11 mouse cellular contexts compared by ENCODE assay signal in the genomic region with DNA sequence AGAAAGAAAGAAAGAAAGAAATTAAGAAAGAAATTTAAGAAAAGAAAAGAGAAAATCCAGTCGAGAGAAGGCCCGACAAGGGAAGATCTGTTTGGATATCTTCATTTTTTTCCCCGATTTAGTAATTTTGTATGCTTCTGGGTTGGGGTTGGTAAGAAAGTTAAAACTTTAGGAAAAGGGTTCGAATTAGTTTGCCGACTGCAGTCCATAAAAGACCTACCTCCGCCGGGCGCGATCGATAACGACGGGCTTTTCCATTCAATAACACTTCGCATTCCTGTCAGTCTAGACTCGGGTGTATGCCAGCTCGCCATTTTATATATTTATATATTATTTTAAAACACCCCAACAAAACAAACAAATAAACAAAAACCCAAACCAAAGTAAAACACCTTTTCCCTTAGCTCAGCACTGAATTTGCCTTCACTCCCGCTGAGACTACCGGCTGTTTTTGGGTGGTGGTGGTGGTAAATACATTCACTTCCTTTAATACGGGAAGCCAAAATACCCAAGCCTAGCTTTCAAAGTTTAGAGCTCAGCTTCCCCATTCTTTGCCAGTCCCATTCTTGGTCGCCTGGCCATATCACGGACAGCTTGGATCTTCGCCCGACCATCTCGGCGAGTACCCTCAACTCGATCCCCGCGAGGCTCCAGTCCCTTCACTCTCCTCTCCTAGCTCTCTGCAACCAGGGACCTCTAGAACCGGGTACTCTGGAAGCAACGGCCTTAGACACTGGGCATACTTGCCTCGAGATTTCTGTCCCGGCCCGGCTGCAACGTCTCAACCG. TPM values are rescaled to one million over a fixed set of nuclear protein-coding genes. Genes with fewer than 3 reads are reported as not detected.
A peak's percentile ranks its signal among the peaks of the same experiment; 100 is the strongest.
DNase-seq lines count a peak whose midpoint lies in the region; ATAC-seq and TF ChIP-seq lines count a peak whose summit lies in the region.
"Had no signal": no experiment of that assay in that cellular context is flagged by ENCODE, and none has a peak within 500 bp of the region (broad histone marks: within the 10 kb centered on the region; RNA-seq: fewer than 3 reads in every experiment).

No protein-coding gene starts in this region.

- DNase-seq in layer of hippocampus, adult 2 months (ENCODE audit: low spot score in 2 of 2), result no peak
- no peak for DNase-seq in layer of hippocampus, adult 11-12 months (ENCODE audit: low spot score)
- DNase-seq in embryo, embryonic 10 days (ENCODE audit: low spot score), result peak; percentile 32
- peak; percentile 53 for DNase-seq in hindbrain, embryonic 14.5 days (ENCODE audit: low spot score)
- DNase-seq in frontal cortex, postnatal 36 days (ENCODE audit: low spot score in 2 of 2), result no peak
- DNase-seq in left cerebral cortex, adult 18-20 months (ENCODE audit: low spot score in 2 of 2), result no peak
- DNase-seq in c-Kit-positive CD71-positive TER-119-positive erythroid progenitor cells, embryonic 14.5 days (ENCODE audit: low spot score), result no peak
- DNase-seq: cerebellum, adult 9-10 months; lung, adult 18-20 months had no signal

- peak overlapping the region; percentile 79 for H3K4me3 ChIP-seq in layer of hippocampus, adult 2 months
- H3K4me3 ChIP-seq in hindbrain, embryonic 14.5 days (replicated peaks; ENCODE audit: low read length), result peak overlapping the region; percentile 25; the same call in 1 of the 2 replicates
- H3K4me3 ChIP-seq in midbrain, embryonic 15.5 days, result peak overlapping the region; percentile 43

- H3K4me2 ChIP-seq in hindbrain, embryonic 14.5 days (replicated peaks), result 0 out of 2 replicates have a peak overlapping the region, but pooled peaks have one; percentile 35
- peak overlapping the region; percentile 48 for H3K4me2 ChIP-seq in midbrain, embryonic 15.5 days

- peak overlapping the region; percentile 98 for H3K27ac ChIP-seq in layer of hippocampus, adult 2 months
- no peak overlapping the region for H3K27ac ChIP-seq in hindbrain, embryonic 14.5 days
- peak overlapping the region; percentile 80 for H3K27ac ChIP-seq in midbrain, embryonic 15.5 days
- H3K27ac ChIP-seq: heart, embryonic 15.5 days had no signal

- H3K9me3 ChIP-seq in hindbrain, embryonic 14.5 days (ENCODE audit: control insufficient read depth, low read length), result no peaks in the 10 kb centered on the region
- no peaks in the 10 kb centered on the region for H3K9me3 ChIP-seq in midbrain, embryonic 15.5 days
- H3K9me3 ChIP-seq: heart, embryonic 15.5 days had no signal

- TF ChIP-seq CTCF in layer of hippocampus, adult 2 months (conservative IDR thresholded peaks at IDR 0.05), result no peak

- under 1% methylated on average over 34 of the region's 34 CpGs for WGBS in hindbrain, embryonic 14.5 days
- WGBS in midbrain, embryonic 15.5 days, result under 1% methylated on average over 34 of the region's 34 CpGs

- H3K27me3 ChIP-seq in hindbrain, embryonic 14.5 days (ENCODE audit: control insufficient read depth, insufficient read depth, low read length), result peaks cover 90% of the 10 kb centered on the region
- peaks cover 61% of the 10 kb centered on the region for H3K27me3 ChIP-seq in midbrain, embryonic 15.5 days (replicated peaks)

- peaks cover 11% of the 10 kb centered on the region; the same call in 1 of the 2 replicates for H3K4me1 ChIP-seq in hindbrain, embryonic 14.5 days (replicated peaks; ENCODE audit: control insufficient read depth, insufficient read depth, low read length)
- H3K4me1 ChIP-seq in midbrain, embryonic 15.5 days, result peaks cover 21% of the 10 kb centered on the region

- no peak for ATAC-seq in hindbrain, embryonic 14.5 days (ENCODE audit: low FRiP score)
- no peak for ATAC-seq in midbrain, embryonic 15.5 days (replicated peaks)

- H3K9ac ChIP-seq in hindbrain, embryonic 14.5 days, result no peak overlapping the region
- peak overlapping the region; percentile 19; the same call in 1 of the 2 replicates for H3K9ac ChIP-seq in midbrain, embryonic 15.5 days
- H3K9ac ChIP-seq: heart, embryonic 15.5 days had no signal

- no peaks in the 10 kb centered on the region for H3K36me3 ChIP-seq in hindbrain, embryonic 14.5 days (replicated peaks; ENCODE audit: control insufficient read depth, insufficient read depth)
- H3K36me3 ChIP-seq in midbrain, embryonic 15.5 days (replicated peaks), result no peaks in the 10 kb centered on the region
- H3K36me3 ChIP-seq: heart, embryonic 15.5 days had no signal

RNA-seq across cellular contexts. Expression of gene Emx2, which starts 2.4 kb away (rescaled TPM):
- 10 to 100 TPM; 26.6 to 29.8 TPM for total RNA-seq in layer of hippocampus, adult 2 months (2021)
- polyA plus RNA-seq in hindbrain, embryonic 14.5 days (2014; fragmentation: Nextera tagmentation; extraction: Ambion mirVana), result 0.26 TPM in 1 of 2 replicates, not detected in the other
- polyA plus RNA-seq in midbrain, embryonic 15.5 days (2015; fragmentation: Nextera tagmentation; extraction: Ambion mirVana), result 15.5 and 18.2 TPM in 2 replicates
- 10 to 100 TPM; 11.9 to 17.1 TPM for total RNA-seq in left cerebral cortex, adult 18-20 months (2021)
- polyA plus RNA-seq: heart, embryonic 15.5 days had no signal

Comparison
In these comparisons a context has a peak if more than half of its experiments do, and no peak if none do; other contexts are left out.
1. DNase-seq: peak in embryo, embryonic 10 days (single experiment) and hindbrain, embryonic 14.5 days (single experiment); none in layer of hippocampus, adult 2 months (0 of 2), layer of hippocampus, adult 11-12 months (single experiment), frontal cortex, postnatal 36 days (0 of 2), left cerebral cortex, adult 18-20 months (0 of 2) and c-Kit-positive CD71-positive TER-119-positive erythroid progenitor cells, embryonic 14.5 days (single experiment).
2. H3K4me3 ChIP-seq: peak in every context shown above with its lines; median percentile 79 in layer of hippocampus, adult 2 months; 43 in midbrain, embryonic 15.5 days; 25 in hindbrain, embryonic 14.5 days.